Mouse (Mus musculus) lung, embryonic 15.5 days (tissue): ENCODE data around the gene Cdk5rap3. TPM values are rescaled to one million over a fixed set of nuclear protein-coding genes. Genes with fewer than 3 reads are reported as not detected.

Experiments
- ATAC-seq: fragments of 200-750 bp; cut with Nextera tagmentation; 2 replicates; pipeline ENCODE4 v1.8.0; 2017; ENCODE audit warnings: moderate number of reproducible peaks, borderline replicate concordance; ENCODE audit not compliant: low FRiP score, low TSS enrichment; ENCODE audit errors: extremely low read depth
- H3K27ac ChIP-seq: fragments of 300-500 bp; sonication (generic); 2 replicates; pipeline ENCODE4 v1.5.1; 2015; ENCODE audit warnings: moderate library complexity, mild to moderate bottlenecking, inconsistent platforms
- H3K27me3 ChIP-seq: fragments of 300-500 bp; sonication (generic); 2 replicates; pipeline ENCODE4 v1.6.1; 2015; ENCODE audit warnings: inconsistent platforms
- H3K36me3 ChIP-seq: fragments of 300-500 bp; sonication (generic); 2 replicates; pipeline ENCODE4 v1.6.1; 2015; ENCODE audit warnings: inconsistent platforms
- H3K4me1 ChIP-seq: fragments of 300-500 bp; sonication (generic); 2 replicates; pipeline ENCODE4 v1.6.1; 2015; ENCODE audit warnings: inconsistent platforms
- H3K4me2 ChIP-seq: fragments of 300-500 bp; sonication (generic); 2 replicates; pipeline ENCODE4 v1.6.1; 2015; ENCODE audit warnings: inconsistent platforms, mild to moderate bottlenecking, moderate library complexity
- H3K4me3 ChIP-seq: fragments of 300-500 bp; sonication (generic); 2 replicates; pipeline ENCODE4 v1.5.1; 2015; ENCODE audit warnings: mild to moderate bottlenecking, inconsistent platforms
- H3K9ac ChIP-seq: fragments of 300-500 bp; sonication (generic); 2 replicates; pipeline ENCODE4 v1.6.1; 2015; ENCODE audit warnings: inconsistent platforms
- H3K9me3 ChIP-seq: fragments of 300-500 bp; sonication (generic); 2 replicates; pipeline ENCODE4 v1.6.1; 2016; ENCODE audit warnings: inconsistent platforms
- WGBS: fragments of 180-500 bp; shearing (Covaris S2); methylation state at CpG from one replicate; pipeline ENCODE4 v1.1.7; 2015; 5-methylcytosine and 5-hydroxymethylcytosine counted together
- polyA plus RNA-seq: library from polyadenylated mRNA; unstranded; fragments of >200 nt; fragmentation: Nextera tagmentation; extraction: Ambion mirVana; gene quantifications from 2 replicates; pipeline ENCODE4 v1.2.1, GENCODE M21; 2015

The Cdk5rap3 gene
- polyA plus RNA-seq, 1 experiment from 2014 or later, result 67.2 TPM

GRCm38 (mm10) chr11:96885901-96886340 is 30.4 kb downstream of the Cdk5rap3 start:
- Histone ChIP-seq H3K27ac (no peak overlapping the region), H3K4me1 (0 out of 2 replicates have a peak, but pooled peaks cover 3% of the 10 kb centered on the region), H3K9me3 (no peaks in the 10 kb centered on the region), H3K4me2 (no peak overlapping the region), H3K9ac (no peak overlapping the region), H3K27me3 (no peaks in the 10 kb centered on the region), H3K36me3 (no peaks in the 10 kb centered on the region), H3K4me3 (no peak overlapping the region)
- 65% methylated on average over 5 of the region's 5 CpGs for WGBS
- no peak for ATAC-seq

GRCm38 (mm10) chr11:96880296-96880695 is 36.0 kb downstream of the Cdk5rap3 start:
- 36% methylated on average over 9 of the region's 9 CpGs for WGBS
- Histone ChIP-seq H3K9ac (no peak overlapping the region), H3K4me3 (no peak overlapping the region), H3K27ac (no peak overlapping the region), H3K4me1 (peaks cover 17% of the 10 kb centered on the region), H3K36me3 (no peaks in the 10 kb centered on the region), H3K9me3 (no peaks in the 10 kb centered on the region), H3K27me3 (peaks cover 20% of the 10 kb centered on the region; the same call in 1 of the 2 replicates), H3K4me2 (no peak overlapping the region)
- peak; percentile 49; the same call in 1 of the 2 replicates for ATAC-seq

- no peaks in the 10 kb centered on the region for H3K9me3 ChIP-seq
- no peak overlapping the region for H3K4me3 ChIP-seq
- H3K4me1 ChIP-seq, result peaks cover 22% of the 10 kb centered on the region
- no peak overlapping the region for H3K9ac ChIP-seq
- no peak overlapping the region for H3K4me2 ChIP-seq
- ATAC-seq, result no peak
- 37% methylated on average over 7 of the region's 7 CpGs for WGBS
- no peak overlapping the region for H3K27ac ChIP-seq
- peaks cover 28% of the 10 kb centered on the region; the same call in 1 of the 2 replicates for H3K27me3 ChIP-seq
- no peaks in the 10 kb centered on the region for H3K36me3 ChIP-seq
These were observed 36.9 kb downstream of the Cdk5rap3 start for GRCm38 (mm10) chr11:96879359-96879758.

GRCm38 (mm10) chr11:96878715-96879114 is 37.6 kb downstream of the Cdk5rap3 start:
- H3K27ac ChIP-seq, result no peak overlapping the region
- no peaks in the 10 kb centered on the region for H3K36me3 ChIP-seq
- no peak for ATAC-seq
- peaks cover 22% of the 10 kb centered on the region for H3K4me1 ChIP-seq
- H3K9me3 ChIP-seq, result no peaks in the 10 kb centered on the region
- 33% methylated on average over 3 of the region's 3 CpGs for WGBS
- no peak overlapping the region for H3K4me2 ChIP-seq
- no peak overlapping the region for H3K4me3 ChIP-seq
- no peak overlapping the region for H3K9ac ChIP-seq
- peaks cover 35% of the 10 kb centered on the region; the same call in 1 of the 2 replicates for H3K27me3 ChIP-seq

DNA sequence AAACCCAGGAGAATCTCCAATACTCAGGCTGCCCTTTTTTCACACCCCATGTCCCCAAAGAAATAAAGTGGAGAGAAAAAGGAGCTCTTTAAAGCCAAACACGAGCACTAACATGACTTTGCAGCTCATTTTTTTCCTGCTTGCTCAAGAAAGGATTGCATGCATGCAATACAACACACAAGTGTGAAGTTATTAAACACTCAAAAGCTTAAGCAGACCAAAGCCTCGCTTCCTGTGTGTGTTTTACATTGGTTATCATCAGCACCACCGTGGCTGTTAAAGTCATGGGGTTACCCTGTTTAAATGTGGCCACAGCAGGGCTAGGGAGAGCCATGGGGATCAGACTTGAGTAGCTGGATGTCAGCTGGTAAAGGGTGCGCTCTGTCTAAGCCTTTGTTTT is 39.2 kb downstream of the Cdk5rap3 start:
- Histone ChIP-seq H3K4me1 (peaks cover 30% of the 10 kb centered on the region), H3K9me3 (no peaks in the 10 kb centered on the region), H3K4me2 (no peak overlapping the region), H3K27me3 (peaks cover 38% of the 10 kb centered on the region; the same call in 1 of the 2 replicates), H3K36me3 (no peaks in the 10 kb centered on the region), H3K9ac (no peak overlapping the region), H3K27ac (0 out of 2 replicates have a peak overlapping the region, but pooled peaks have one; percentile 6), H3K4me3 (no peak overlapping the region)
- 29% methylated on average over 4 of the region's 4 CpGs for WGBS
- no peak for ATAC-seq

DNA sequence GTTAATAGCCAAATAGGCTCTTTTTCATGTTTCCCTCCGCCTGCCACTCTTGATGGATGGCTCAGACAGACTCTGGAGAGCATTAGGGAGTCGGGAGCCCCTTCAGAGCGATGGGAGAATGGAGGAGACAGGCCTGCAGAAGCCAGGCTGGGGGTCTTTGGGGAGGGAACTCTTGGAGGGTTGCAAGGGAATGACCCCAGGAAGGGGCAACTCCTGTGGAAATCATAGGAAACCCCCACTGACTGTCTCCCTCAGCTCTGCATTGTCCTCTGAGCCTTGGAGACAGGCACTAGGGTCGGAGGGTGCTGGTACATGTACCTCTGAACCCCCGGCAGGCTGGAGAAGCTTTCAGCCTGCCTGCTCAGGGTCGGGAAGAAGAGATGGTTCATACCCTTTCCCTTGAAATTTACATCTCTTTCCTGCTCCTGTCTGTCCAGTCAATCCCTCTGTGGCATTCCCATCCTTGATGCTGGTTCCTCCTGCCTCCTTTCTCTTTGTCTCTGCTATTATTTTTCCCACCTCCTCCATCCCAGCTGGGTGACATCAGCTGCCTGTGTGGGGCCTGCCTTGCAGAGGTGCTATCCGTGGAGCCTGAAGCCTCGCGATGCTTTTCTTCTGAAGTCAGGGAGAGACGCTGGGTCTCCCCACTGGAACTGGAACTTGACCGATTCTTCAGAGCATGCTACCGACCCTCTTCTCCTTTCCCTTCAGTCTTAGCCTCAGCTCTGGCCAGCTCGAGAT is 39.8 kb downstream of the Cdk5rap3 start:
- WGBS, result 6% methylated on average over 13 of the region's 13 CpGs
- 0 out of 2 replicates have a peak overlapping the region, but pooled peaks have one; percentile 6 for H3K27ac ChIP-seq
- no peak for ATAC-seq

DNA sequence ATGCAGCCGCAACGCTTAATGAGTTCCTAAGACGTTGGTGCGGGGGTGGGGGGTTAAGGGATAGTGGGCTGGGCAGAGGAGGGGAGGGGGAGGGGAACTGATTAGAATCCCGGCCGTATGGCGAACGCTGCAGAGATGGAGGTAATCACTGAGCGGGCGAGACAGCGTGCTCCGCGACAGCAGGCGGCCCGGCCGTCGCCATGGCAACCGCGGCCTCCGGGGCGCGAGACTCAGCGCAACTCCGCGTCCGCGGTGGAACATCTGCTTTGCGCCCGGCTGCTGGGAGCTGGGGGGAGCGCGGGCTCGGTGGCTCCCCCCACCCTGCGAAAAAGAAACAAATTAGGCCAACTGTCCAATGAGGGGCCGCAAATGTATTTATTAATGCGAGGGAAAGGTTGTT is 40.6 kb downstream of the Cdk5rap3 start:
- no peak overlapping the region for H3K27ac ChIP-seq
- WGBS, result 1% methylated on average over 35 of the region's 35 CpGs

More for the DNA sequence above, 39.8 kb downstream of the Cdk5rap3 start:
- no peak overlapping the region for H3K9ac ChIP-seq
- H3K4me1 ChIP-seq, result peaks cover 30% of the 10 kb centered on the region
- H3K36me3 ChIP-seq, result no peaks in the 10 kb centered on the region
- H3K9me3 ChIP-seq, result no peaks in the 10 kb centered on the region
- peaks cover 38% of the 10 kb centered on the region; the same call in 1 of the 2 replicates for H3K27me3 ChIP-seq
- H3K4me3 ChIP-seq, result peak overlapping the region; percentile 38
- H3K4me2 ChIP-seq, result peak overlapping the region; percentile 83

DNA sequence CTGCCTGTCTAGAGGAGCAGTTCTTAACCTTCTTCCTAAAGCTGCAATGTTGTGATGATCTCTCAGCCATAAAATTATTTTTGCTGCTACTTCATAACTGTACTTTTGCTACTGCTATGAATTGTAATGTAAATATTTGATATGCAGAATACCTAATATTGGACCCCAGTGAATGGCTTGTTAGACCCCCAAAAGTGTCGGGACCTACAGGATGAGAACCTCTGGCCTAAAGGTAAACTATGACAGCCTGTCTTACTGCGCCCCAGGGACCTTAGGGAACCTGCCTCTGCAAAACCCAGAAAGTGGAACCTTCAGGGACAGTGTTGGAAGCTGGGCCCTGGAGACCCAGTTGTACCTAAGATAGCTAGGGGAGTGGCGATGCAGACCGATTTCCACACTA is 41.0 kb downstream of the Cdk5rap3 start:
- 0 out of 2 replicates have a peak, but pooled peaks have one; percentile 4 for ATAC-seq
- 24% methylated on average over 4 of the region's 4 CpGs for WGBS
- Histone ChIP-seq H3K27ac (no peak overlapping the region), H3K9ac (no peak overlapping the region), H3K27me3 (peaks cover 38% of the 10 kb centered on the region; the same call in 1 of the 2 replicates), H3K4me2 (peak overlapping the region; percentile 83), H3K36me3 (no peaks in the 10 kb centered on the region), H3K4me3 (peak overlapping the region; percentile 38), H3K9me3 (no peaks in the 10 kb centered on the region), H3K4me1 (peaks cover 28% of the 10 kb centered on the region)

More for the DNA sequence above, 40.6 kb downstream of the Cdk5rap3 start:
- peaks cover 38% of the 10 kb centered on the region; the same call in 1 of the 2 replicates for H3K27me3 ChIP-seq
- H3K4me2 ChIP-seq, result peak overlapping the region; percentile 83
- peak overlapping the region; percentile 38 for H3K4me3 ChIP-seq
- H3K36me3 ChIP-seq, result no peaks in the 10 kb centered on the region
- no peaks in the 10 kb centered on the region for H3K9me3 ChIP-seq
- H3K9ac ChIP-seq, result no peak overlapping the region
- peaks cover 30% of the 10 kb centered on the region for H3K4me1 ChIP-seq
- ATAC-seq, result peak; percentile 76; the same call in 1 of the 2 replicates

DNA sequence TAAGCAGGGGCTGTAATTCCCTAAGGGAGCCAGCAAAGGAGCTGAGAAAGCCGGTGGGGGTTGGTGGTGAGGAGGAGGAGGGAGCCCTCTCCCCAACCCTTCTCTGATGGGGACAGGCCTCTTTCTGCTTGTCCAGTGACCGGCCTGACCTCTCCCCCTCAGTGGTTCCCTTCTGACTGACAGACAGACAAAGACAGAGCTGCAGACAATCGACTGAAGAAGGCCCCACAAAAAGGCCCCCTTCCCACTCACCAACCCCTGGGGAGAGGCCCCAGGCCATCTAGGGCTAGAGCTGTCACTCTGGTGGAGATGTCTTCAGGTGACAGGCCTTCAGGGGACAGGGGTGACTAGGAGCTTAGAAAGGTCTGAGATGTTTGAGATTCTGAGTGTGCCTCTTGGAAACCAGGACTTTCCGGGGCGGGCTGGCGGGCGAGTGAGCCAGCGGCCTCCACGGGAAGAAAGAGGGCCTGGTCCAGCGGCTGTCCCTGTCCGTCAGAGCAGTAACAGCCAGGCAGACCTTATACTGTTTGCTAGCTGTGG is 42.6 kb downstream of the Cdk5rap3 start:
- H3K27ac ChIP-seq, result no peak overlapping the region
- no peak overlapping the region for H3K9ac ChIP-seq
- no peaks in the 10 kb centered on the region for H3K36me3 ChIP-seq
- H3K27me3 ChIP-seq, result peaks cover 38% of the 10 kb centered on the region; the same call in 1 of the 2 replicates
- H3K9me3 ChIP-seq, result no peaks in the 10 kb centered on the region
- WGBS, result 41% methylated on average over 11 of the region's 11 CpGs
- H3K4me2 ChIP-seq, result no peak overlapping the region
- H3K4me1 ChIP-seq, result peaks cover 25% of the 10 kb centered on the region
- H3K4me3 ChIP-seq, result no peak overlapping the region
- no peak for ATAC-seq

DNA sequence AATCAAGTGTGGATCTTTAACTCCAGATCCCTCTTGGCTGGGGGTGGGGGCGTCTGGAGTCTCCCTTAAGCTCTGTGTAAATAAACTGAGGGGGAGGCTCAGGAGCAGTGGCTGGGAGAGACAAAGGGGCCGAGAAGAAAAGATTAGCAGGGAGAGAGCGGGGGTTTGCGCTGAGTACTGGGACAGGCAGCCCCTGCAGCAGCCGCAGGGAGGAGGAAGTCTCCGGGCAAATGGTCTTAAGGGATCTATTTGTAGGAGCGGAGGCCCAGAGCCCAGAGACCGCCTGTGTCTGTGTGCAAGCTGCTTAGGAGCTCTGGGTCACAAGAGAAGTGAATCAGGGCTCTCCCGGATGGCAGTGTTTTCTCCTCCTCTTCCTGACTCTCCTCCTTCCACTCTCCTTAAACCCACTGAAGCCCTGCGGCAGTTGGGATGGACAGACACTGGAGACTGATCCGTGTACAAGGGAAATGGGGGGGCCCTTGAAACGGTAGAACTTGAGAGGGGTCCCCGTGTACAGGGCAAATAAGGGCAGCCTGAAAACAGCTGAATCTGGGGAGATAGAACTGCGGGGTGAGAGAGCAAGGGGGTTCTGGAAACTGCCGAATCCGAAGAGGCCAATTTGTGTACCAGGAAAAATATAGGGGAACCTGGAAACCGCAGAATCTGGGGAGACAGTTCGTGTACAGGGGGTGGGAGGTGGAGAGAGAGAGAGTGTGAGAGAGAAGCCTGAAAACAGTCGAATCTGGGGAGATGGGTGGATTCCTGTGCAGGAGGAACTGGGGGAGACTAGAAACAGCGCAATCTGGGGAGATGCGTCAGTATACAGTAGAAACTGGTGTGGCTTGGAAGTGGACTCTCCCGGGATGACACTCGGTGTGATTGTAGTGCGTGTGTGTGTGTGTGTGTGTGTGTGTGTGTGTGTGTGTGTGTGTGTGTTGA is 43.6 kb downstream of the Cdk5rap3 start:
- H3K27ac ChIP-seq, result 0 out of 2 replicates have a peak overlapping the region, but pooled peaks have one; percentile 8
- H3K27me3 ChIP-seq, result peaks cover 38% of the 10 kb centered on the region; the same call in 1 of the 2 replicates
- WGBS, result 12% methylated on average over 24 of the region's 24 CpGs
- peak overlapping the region; percentile 14; the same call in 1 of the 2 replicates for H3K4me2 ChIP-seq
- no peaks in the 10 kb centered on the region for H3K9me3 ChIP-seq
- no peak overlapping the region for H3K4me3 ChIP-seq
- H3K9ac ChIP-seq, result peak overlapping the region; percentile 12; the same call in 1 of the 2 replicates
- ATAC-seq, result no peak
- H3K4me1 ChIP-seq, result peaks cover 25% of the 10 kb centered on the region
- no peaks in the 10 kb centered on the region for H3K36me3 ChIP-seq

DNA sequence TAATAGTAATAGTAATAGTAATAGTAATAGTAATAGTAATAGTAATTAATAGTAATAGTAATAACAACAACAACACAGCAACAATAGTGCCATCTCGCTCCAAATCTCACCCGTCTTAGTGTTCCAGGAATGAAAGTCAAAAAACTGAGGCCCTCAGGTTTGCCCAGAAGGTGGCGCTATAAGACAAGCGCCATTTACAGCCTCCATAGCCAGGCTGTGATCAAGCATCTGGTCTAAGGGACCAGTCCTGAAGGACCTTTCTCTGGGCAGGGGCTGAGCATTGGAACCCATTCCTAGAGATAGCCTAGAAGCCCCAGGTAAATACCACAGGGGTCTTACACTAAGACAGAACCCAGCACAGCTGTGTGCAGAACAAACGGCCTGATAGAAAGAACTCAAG is 49.1 kb downstream of the Cdk5rap3 start:
- H3K4me3 ChIP-seq, result no peak overlapping the region
- no peaks in the 10 kb centered on the region for H3K36me3 ChIP-seq
- no peak for ATAC-seq
- 8% methylated on average over 5 of the region's 5 CpGs for WGBS
- peaks cover 20% of the 10 kb centered on the region for H3K4me1 ChIP-seq
- H3K9ac ChIP-seq, result no peak overlapping the region
- H3K4me2 ChIP-seq, result no peak overlapping the region
- H3K27me3 ChIP-seq, result peaks cover 5% of the 10 kb centered on the region; the same call in 1 of the 2 replicates
- no peak overlapping the region for H3K27ac ChIP-seq
- H3K9me3 ChIP-seq, result no peaks in the 10 kb centered on the region
